Mouse (Mus musculus) embryo, embryonic 11.5 days (tissue): ENCODE results near the gene Fam189a1.
A peak's percentile ranks its signal among the peaks of the same experiment; 100 is the strongest.

ENCODE experiments used
- DNase-seq: peaks from one replicate; pipeline ENCODE4 v3.0.0-alpha.2; 2012; ENCODE audit warnings: low read depth, low spot score

The Fam189a1 gene

DNA sequence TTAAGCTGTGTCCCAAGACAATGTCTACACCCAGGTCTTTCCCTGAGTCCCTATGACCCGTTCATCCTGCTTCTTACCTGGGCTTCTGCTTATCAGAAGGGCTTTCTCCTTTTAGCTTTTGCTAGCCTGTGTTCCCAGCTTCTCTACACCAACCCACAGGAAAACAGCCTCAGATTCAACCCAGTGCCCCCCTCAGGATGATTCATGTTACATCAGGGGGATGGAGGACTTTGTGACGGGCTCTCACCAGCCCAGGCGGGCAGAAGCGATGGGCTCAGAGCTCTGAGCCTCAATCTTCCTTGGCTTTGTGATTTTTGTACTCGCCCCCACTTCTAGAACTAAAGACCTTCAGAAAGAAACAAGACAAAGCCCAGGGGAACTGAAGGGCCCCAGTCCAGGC lies 335.3 kb downstream of the Fam189a1 start:
- no peak for DNase-seq

DNA sequence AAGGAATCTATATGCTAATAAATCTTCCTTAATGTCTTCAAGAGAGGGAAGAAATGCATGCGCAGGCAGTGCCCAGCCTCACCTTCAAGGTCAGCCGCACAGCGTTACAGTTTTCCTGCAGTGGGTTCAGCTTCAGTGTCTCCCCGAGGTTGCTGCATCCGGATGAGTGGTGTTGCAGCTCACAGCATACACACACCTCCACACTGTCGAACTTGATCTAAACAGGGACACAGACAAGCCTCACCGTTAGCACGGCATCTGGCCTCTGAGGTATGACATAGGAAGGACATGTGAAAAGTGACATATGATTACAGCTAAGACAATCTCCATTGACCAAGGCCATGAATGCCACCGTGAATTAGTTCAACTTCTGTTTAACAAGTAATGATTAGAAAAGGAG lies 336.7 kb downstream of the Fam189a1 start:
- DNase-seq: no peak

DNA sequence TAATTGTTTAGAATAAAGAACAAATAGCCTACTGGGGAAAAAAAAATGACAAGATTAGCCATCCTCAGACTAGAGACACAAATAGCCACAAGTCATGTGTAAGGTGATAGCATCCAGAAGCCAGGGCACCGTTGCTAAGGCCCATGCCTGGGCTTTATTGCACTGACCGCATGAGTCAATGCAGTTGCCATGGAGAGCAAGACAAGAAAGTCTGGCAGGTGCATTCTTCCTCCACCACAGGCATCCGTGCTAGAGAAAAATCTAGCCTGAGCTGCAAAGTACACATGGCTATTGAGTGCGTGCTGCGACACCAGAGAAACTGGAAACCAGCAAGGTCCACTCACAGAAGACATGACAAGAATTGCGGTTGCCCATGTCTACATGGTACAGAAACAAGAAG lies 347.5 kb downstream of the Fam189a1 start:
- no peak for DNase-seq

DNA sequence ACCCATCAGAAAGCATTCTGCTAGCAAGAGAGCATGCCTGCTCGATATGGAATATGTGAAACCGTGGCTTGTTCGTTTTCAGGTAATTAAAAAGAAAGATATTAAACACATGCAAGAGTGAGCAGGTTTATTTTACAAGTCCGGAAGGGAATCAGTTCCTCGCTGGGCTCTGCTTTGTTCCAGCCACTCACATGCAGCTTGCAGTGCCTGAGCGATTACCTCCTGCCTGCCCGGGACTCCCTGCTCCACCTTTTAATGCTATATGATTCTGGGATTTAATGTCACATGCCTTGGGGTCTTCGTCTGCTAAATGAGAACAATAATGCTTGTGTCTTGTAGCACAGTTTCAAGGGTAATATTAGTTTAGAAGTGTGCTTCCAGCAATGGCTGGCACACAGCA lies 351.3 kb downstream of the Fam189a1 start:
- DNase-seq: no peak

DNA sequence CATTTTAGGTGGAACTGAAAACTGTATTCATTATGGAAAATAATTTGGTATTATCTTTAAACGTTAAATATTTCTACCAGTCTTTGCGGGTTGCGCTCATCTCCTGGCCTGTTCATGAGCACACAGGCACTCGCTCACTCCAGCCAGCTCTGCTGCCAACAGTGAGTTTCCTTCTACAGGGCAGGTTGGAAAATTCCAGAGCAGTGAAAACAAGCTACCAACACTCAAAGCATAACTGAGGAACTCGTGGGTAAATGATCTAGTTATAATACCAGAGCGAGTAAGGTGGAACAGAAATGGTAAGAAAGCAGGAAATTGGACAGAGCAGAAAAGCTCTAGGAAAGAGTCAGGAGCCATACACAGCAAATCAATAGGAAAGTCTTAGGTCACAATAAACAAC lies 360.8 kb downstream of the Fam189a1 start:
- no peak for DNase-seq

DNA sequence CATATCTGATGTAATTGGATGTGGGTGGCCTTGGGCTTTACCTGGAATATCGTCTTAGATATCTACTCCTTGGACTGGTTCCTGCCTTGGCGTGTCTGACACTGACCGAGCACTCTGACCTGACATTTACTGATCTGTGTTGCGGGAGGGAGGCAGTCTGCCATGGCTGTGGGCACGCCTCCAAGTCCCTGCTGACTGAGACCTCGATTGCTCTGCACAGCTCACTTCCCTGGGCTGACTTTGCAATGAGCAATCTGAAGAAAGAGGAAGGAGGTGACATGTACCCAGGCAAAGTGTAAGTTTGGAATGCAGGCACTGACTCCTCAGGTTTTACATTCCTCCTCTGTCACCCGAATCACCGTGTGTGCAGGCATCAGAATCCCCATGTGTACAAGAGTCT lies 364.3 kb downstream of the Fam189a1 start:
- DNase-seq: no peak

DNA sequence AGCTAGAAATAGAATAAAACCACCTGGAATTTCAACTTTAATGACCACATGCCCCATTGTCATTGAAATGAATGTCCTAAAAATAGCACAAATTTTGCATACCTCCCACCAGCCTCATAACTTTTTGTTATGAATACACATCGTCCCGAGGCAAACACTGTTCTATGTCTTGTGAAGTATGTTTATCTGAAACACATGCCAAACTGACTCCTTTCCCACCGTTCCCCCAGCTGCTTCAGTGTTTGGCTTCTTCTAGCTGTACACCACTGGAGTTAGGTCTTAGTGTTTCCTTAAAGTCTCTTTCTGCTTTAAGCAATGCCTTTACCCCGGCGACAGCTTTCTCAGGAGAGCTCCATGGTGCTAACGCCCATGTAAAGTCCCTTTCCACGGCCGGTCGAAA lies 365.2 kb downstream of the Fam189a1 start:
- DNase-seq: no peak

DNA sequence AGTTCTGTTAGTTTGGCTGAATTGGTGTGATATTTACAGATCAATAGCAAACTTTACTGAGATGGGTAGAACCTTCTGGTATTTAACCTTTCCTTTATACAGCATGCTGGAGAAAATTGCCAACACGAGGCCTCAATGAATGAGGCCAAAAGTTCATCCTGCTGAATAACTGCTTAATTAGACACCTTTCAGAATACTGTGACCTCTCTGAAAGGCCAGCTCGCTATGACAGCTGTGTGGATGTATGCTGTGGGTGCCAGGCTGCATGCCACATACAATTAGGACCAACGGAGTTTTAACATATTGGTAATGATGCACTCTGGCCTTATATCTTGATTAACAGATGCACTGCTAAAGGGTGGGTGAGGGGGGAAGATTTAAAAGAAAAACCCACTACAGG lies 371.3 kb downstream of the Fam189a1 start:
- no peak for DNase-seq

DNA sequence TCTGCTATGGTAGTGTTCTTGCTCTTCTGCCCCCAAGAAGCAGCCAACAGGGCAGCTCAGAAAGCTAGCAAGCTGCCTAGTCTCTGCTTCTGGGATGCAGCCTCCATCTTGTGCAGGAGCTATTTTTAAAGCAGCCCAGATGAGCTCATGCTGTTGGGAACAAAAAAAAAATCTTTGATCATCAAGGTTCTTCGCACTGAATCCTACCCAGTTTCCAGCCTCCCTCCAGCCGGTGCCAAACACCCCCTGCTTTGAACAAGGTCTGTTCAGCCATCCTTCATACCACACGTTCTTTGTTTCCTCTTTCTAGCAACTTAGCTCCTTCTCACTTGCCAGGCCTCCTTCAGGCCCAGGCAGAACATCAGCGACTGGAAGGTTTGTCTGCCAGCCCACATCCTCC lies 376.9 kb downstream of the Fam189a1 start:
- no peak for DNase-seq

DNA sequence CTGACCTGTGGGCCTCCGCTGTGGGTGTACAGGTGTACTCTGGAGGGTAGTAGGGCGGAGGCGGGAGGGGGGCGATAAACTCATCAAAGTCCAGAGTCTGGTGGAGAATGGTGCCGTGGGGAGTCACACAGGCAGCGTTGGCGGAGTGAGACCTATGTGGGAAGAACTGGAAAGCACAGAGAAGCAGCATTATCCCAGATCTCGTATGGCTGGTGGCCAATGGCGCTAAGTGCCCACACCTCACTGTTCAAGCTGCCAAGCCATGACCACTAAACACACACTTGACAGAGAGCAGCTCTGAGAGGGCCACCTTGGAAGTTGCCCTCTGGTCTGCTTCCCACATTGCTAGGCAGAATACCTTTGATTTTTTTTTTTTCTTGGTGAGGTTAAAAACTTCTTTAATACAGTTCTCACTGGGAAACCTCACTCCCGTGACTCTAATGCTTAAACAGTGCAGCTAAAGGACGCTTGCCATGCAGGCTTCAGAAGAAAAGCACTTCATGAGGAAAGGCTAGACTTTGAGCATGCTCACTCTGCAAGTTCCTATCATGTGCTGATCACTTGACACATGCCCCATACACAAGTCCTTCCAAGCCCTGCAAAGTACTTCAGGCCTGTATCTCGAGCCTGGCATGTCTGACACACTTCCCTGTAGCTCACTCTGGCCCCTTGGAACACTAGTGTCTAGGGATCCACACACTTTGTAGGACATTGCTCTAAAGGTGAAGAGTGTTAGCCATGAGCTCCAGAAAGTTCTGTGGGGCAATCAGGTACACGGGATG lies 379.5 kb downstream of the Fam189a1 start:
- DNase-seq: no peak

DNA sequence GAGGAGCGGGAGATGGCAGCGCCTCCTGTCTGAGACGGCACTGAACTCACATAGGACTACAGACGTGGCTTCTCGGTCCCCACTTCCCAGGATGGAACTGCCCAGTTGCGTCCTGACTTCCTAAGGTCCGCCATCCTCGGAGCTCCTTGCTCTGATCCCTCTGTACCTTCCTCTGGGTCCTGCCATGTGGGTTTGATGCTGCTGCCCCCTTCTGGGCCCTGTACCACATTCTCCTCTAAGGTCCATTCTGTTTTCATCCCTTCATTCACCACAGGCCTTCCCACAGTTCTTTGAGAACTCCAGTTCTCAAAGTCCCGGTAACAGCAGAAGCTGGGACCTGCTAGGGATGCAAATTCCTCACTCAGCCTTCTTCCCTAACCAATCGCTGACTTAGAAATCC lies 382.9 kb downstream of the Fam189a1 start:
- no peak for DNase-seq

DNA sequence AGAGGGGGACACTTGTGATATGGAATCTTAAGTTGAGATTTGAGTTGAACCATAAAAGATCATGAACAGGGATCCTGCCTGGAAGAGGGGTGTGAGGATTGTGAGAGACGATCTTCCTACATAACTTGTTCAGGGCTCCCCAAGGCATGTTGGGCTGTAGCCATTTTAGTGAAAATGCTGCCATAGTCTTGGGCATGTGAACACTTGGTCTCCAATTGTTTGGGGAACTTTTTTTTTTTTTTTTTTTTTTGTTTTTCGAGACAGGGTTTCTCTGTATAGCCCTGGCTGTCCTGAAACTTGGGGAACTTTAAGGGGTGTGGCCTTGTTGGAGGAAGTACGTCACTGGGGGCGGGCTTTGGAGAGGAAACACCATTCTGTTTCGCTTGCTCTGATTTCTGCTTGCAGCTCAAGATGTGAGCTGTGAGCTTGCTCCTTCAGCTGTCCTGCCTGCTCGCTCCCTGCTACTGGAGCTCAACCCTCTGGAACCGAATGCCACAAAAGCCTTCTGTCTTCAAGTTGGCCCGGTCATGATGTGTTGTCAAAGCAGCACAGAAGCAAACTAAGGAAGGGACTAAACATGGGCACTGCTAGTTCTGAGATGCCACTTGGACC lies 385.5 kb downstream of the Fam189a1 start:
- no peak for DNase-seq

DNA sequence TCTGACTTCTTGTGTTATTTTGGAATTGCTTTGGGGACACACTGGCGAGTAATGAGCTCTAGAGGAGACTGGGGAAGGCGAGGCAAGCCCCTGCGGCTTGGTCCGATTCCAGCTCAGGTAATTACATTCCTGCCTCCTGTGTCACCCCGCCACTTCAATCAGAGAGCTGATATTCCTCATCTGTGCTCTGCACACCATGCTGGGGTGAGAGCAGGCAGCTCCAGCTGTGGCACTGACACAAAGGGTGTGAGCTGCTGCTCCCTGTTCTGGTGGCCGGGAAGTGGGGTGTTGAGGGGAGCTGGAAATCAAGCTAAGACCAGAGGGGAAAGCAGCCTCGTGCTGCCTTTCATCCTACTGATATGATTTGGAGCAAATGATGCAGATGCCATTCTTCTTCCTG lies 386.6 kb downstream of the Fam189a1 start:
- no peak for DNase-seq

DNA sequence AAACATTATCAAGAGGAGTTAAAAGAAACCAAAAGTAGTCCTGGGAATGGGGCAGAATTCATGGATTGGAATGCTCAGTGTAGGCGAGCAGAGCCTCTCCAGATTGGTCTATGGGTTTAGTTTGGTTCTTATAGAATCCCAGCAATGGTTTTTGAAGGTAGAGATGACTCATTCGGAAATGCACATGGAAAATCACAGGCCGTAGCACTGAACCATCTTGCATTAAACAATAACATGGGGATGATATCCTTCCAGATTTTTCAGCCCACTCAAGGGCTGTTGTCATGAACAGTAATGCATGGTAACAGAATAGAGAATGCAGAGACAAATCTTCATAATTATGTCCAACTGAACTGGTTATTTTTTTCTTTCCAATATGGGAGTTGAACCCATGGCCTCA lies 390.8 kb downstream of the Fam189a1 start:
- no peak for DNase-seq

DNA sequence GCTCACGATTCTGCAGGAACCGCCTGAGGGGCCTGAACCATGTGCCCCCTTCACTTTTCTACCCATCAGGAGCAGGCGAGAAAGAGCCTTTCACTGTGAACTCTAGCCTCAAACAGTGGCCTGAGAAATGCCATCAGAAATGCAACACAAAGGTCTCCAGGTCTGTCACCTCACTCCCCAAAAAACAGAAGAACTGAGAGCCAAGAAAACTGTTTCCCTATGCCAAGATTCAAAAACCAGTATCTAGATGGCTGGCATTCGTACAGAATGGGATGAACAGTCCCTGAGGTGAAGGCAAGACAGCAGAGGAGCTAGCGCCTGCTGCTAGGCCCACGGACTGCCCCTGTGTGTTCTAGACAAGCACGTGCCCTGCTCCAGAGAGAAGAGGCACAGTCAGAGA lies 401.2 kb downstream of the Fam189a1 start:
- DNase-seq: no peak

DNA sequence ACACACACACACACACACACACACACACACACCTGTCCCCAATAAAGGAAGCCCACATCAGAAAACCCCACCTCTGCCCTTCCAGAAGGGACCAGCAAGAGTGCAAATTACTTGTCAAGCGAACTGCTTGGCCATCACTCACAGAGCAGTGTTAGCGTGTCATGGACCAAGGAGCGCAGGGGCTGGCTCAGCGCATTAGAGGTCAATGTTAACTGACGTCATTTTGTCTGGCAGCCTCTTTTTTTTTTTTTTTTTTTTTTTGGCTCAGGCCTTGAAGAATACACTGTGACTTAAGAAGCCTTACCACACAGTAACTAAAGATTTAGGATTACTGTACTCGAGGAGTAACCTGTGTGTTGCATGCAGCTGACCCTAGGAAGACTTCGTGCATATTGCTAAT lies 402.2 kb downstream of the Fam189a1 start:
- no peak for DNase-seq

DNA sequence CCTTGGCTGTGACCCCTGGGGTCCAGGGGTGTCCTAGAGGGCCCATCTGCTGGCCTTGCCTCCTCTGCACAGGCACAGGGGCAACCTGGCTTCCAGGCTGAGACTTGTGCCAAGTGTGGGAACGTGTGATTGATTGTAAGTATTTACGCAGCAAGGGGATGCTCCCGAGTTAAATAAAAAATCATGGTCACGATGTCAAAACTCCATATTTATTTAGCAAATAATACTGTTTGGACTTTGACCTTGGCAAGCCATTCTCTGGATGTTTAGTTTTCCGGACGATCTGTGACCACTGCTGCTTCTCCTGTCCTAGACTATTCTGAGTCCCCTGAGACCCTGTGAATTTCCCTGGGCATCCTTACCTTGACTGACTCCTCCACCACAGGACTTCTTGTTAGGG lies 402.7 kb downstream of the Fam189a1 start:
- DNase-seq: no peak

DNA sequence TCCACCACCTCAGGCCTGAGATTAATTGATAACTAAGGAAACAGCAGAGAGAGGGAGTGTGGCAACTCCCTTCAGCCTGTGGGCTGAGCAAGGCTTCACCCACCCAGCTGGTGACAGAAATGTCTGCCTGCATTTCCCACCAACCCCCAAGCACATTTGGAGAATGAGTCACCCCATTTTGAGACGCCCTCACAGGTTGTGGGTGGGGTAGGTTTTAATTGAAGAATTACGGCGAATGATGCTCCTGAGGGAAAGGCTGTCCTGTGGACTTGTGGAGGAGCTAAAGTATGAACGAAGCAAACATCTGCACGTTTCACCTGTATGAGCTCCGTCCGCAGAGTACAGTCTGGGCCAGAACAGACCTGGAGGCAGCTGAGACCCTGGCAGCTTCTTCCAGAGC lies 404.2 kb downstream of the Fam189a1 start:
- DNase-seq: no peak

DNA sequence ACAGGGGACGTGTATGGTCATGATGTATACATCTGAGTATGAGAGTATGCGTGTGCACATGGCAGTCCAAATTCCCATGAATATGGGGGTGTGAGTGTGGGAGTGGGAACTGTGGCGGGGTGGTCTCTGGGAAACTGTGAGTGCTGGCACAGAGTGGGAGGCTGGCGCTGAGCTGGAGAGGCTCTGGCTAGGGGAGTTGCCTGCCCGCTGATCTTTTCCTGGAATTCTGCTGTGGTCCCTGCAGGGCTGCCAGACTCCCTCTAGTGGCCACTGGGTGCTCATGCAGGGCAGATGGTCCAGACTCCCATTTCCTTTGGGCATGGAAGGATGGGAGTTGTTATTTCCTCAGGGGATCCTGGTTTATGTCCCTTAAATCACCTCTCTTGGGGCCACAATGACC lies 404.9 kb downstream of the Fam189a1 start:
- peak; percentile 42 for DNase-seq

DNA sequence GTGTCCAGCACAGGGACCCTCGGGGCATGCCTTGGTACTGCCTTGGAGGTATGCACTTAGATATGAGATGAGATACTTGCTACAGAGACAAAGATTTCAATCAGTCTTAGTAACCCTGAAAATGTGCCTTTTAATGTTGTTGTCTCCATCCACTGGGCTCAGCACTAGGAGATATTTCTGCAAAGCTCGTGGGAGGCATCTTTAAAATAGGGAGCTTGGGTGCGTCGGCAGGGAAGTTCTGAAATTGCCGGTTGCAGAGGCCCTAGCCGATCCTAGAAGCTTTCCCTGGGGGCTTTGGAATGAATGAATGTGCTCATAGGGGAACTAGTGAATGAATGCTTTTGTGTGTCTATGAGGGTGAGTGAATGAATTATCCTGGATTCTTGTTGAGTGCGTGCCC lies 412.8 kb downstream of the Fam189a1 start:
- DNase-seq: no peak

DNA sequence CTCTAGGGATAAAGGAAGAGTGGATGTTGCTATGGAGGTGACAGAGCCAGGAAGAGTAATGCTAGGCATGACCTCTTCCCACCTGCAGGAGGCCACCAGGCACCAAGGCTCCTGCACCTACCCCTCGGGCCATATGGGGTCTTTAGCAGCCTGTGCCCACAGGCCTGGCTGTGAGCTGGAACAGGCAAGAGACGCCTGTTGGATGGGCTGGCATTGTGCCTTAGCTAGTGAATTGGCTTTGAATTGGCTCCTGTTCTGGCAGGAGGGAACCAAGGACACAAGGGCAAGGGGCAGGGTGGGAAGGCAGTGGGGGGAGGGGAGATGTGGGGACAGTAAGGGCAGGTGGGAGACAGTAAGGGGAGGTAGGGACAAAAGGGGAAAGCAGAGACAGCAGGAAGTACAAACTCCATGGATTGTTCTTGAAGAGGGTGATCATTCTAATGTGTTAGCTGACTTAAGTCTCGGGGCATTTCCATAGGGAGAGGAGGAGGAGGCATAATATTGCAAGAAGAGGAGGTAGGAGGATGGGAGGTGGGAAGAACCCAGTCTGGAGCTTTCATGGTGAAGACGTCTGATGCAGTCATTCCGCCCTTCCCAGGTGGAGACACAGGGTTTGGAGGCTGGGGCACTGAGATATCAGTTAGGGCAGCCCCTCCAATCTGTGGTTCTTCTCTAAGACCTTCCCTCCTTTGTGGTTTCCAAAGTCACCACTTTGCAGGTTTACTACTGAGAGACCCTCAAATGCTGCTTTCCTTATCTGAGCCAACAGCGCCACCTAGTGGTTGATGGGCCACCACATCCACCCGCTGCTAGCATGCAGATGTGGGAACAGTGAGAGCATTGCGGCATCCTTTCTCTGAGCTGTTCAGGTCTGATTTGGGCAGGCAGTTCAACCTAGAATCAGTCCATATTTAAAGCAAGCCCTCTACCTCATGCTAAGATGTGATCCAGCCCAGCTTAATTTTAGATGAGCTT lies 414.8 kb downstream of the Fam189a1 start:
- DNase-seq: peak; percentile 80

DNA sequence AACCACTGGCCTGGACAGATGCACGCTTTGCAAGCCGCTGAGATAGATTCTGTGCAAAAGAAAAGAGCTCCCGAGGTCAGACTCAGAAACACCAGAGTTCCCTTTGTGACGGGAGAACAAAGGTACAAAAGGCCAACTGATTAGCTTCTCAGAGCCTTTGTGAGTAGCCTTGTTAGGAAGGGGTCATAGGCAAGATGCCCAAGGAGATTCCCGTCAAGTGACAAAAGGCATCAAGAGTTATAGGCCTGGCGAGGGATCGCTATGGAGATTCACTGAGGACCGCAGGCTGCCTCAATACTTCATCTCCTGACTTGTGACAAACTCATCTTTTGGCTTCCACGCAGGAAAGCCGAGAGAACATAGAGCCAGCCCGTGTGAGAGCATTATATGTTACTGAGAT lies 417.2 kb downstream of the Fam189a1 start:
- no peak for DNase-seq
